Mouse (Mus musculus) CH12.LX (cell line): ENCODE data around the gene Col7a1. TPM values are rescaled to one million over a fixed set of nuclear protein-coding genes. Genes with fewer than 3 reads are reported as not detected.

ENCODE experiments used
- DNase-seq: peaks from one replicate; pipeline ENCODE4 v3.0.0-alpha.2; 2013; ENCODE audit errors: extremely low read depth
- H3K27ac ChIP-seq: 2 replicates; pipeline ENCODE4 v1.5.1; 2012; ENCODE audit warnings: low read depth, mild to moderate bottlenecking, control low read depth, moderate library complexity; ENCODE audit not compliant: insufficient read depth
- H3K27me3 ChIP-seq: replicated peaks from 2 replicates; pipeline ENCODE3; 2012; ENCODE audit warnings: inconsistent platforms
- H3K36me3 ChIP-seq, 2 experiments: replicated peaks in 1 of 2; 2 replicates each; pipeline versions ENCODE3 to v1.6.1; 2012; ENCODE audit warnings: inconsistent platforms in 1 of 2, low read length in 1 of 2, mild to moderate bottlenecking in 1 of 2, mixed read lengths in 1 of 2, moderate library complexity in 1 of 2; ENCODE audit not compliant: control insufficient read depth in 1 of 2, insufficient read depth in 1 of 2
- H3K4me1 ChIP-seq, 2 experiments: 2 replicates each; pipeline ENCODE4 v1.6.1; 2012; ENCODE audit warnings: inconsistent platforms in 1 of 2, moderate library complexity in 1 of 2; ENCODE audit not compliant: insufficient read depth in 2 of 2, control insufficient read depth in 1 of 2
- H3K4me2 ChIP-seq: 2 replicates; pipeline ENCODE4 v1.6.1; 2012; ENCODE audit warnings: low read depth, mild to moderate bottlenecking, control low read depth; ENCODE audit not compliant: poor library complexity, insufficient read depth, severe bottlenecking
- H3K4me3 ChIP-seq, 3 experiments: fragments of 150-350 bp in 1 of 3; sonication (generic) in 1 of 3; replicated peaks in 1 of 3; 2 replicates each; pipeline versions ENCODE3 to v1.5.1; 2011 to 2012; ENCODE audit warnings: low read depth in 2 of 3, low read length in 2 of 3, mild to moderate bottlenecking in 2 of 3, moderate library complexity in 2 of 3, control low read depth in 1 of 3, improper control_type of control experiment in 1 of 3, inconsistent platforms in 1 of 3, mixed read lengths in 1 of 3; ENCODE audit not compliant: poor library complexity in 1 of 3
- H3K79me2 ChIP-seq: replicated peaks from 2 replicates; pipeline ENCODE4 v1.6.1; 2012; ENCODE audit warnings: mild to moderate bottlenecking, moderate library complexity; ENCODE audit not compliant: control insufficient read depth, poor library complexity, insufficient read depth, severe bottlenecking; ENCODE audit errors: extremely low read depth
- H3K9ac ChIP-seq: 2 replicates; pipeline ENCODE4 v1.6.1; 2012; ENCODE audit warnings: low read depth, mild to moderate bottlenecking, control low read depth, moderate library complexity; ENCODE audit not compliant: insufficient read depth
- H3K9me3 ChIP-seq: replicated peaks from 2 replicates; pipeline ENCODE3; 2012; ENCODE audit warnings: low read length, inconsistent platforms, mixed read lengths
- BHLHE40 ChIP-seq: IDR thresholded peaks from 2 replicates; pipeline ENCODE4 v1.6.1; 2011; ENCODE audit warnings: mild to moderate bottlenecking, low read depth, low read length, improper control_type of control experiment
- EP300 ChIP-seq: IDR thresholded peaks from 2 replicates; pipeline ENCODE4 v1.6.1; 2011; ENCODE audit warnings: low read length, improper control_type of control experiment
- ETS1 ChIP-seq: conservative IDR thresholded peaks from 2 replicates; pipeline ENCODE4 v1.6.1; 2012; ENCODE audit warnings: low read depth, mild to moderate bottlenecking, inconsistent platforms, low read length, improper control_type of control experiment, moderate library complexity
- GABPA ChIP-seq: IDR thresholded peaks from 2 replicates; pipeline ENCODE4 v1.6.1; 2012; ENCODE audit warnings: low read depth, low read length, improper control_type of control experiment, inconsistent platforms; ENCODE audit not compliant: insufficient replicate concordance
- IRF4 ChIP-seq: IDR thresholded peaks from 2 replicates; pipeline ENCODE4 v1.6.1; 2014; ENCODE audit warnings: low read depth, mild to moderate bottlenecking, inconsistent platforms, low read length, improper control_type of control experiment
- JUN ChIP-seq: IDR thresholded peaks from 2 replicates; pipeline ENCODE4 v1.6.1; 2011; ENCODE audit warnings: low read depth, mild to moderate bottlenecking, low read length, improper control_type of control experiment, moderate library complexity; ENCODE audit not compliant: insufficient read depth
- JUND ChIP-seq: conservative IDR thresholded peaks from 2 replicates; pipeline ENCODE4 v1.6.1; 2011; ENCODE audit warnings: low read depth, low read length, improper control_type of control experiment
- KAT2A ChIP-seq: IDR thresholded peaks from 2 replicates; pipeline ENCODE4 v1.6.1; 2012; ENCODE audit warnings: low read length, improper control_type of control experiment, inconsistent platforms; ENCODE audit not compliant: insufficient replicate concordance
- MAX ChIP-seq: IDR thresholded peaks from 2 replicates; pipeline ENCODE4 v1.6.1; 2011; ENCODE audit warnings: low read length, improper control_type of control experiment
- MAZ ChIP-seq: IDR thresholded peaks from 2 replicates; pipeline ENCODE4 v1.6.1; 2012; ENCODE audit warnings: low read depth, mild to moderate bottlenecking, inconsistent platforms, low read length, improper control_type of control experiment, moderate library complexity
- MYC ChIP-seq: IDR thresholded peaks from 2 replicates; pipeline ENCODE4 v1.6.1; 2011; ENCODE audit warnings: low read depth, mild to moderate bottlenecking, improper control_type of control experiment, low read length
- NELFE ChIP-seq: IDR thresholded peaks from 2 replicates; pipeline ENCODE4 v1.6.1; 2011; ENCODE audit warnings: low read depth, low read length, improper control_type of control experiment
- NRF1 ChIP-seq: IDR thresholded peaks from 2 replicates; pipeline ENCODE4 v1.6.1; 2014; ENCODE audit warnings: low read depth, mild to moderate bottlenecking, inconsistent platforms, low read length, improper control_type of control experiment, moderate library complexity
- PAX5 ChIP-seq: IDR thresholded peaks from 2 replicates; pipeline ENCODE4 v1.6.1; 2012; ENCODE audit warnings: low read length, inconsistent platforms, mixed read lengths
- POLR2A ChIP-seq: IDR thresholded peaks from 2 replicates; pipeline ENCODE4 v1.6.1; 2011; ENCODE audit warnings: low read depth, mild to moderate bottlenecking, improper control_type of control experiment, low read length
- POLR2AphosphoS2 ChIP-seq: IDR thresholded peaks from 2 replicates; pipeline ENCODE4 v1.6.1; 2011; ENCODE audit warnings: low read depth, low read length, improper control_type of control experiment
- RAD21 ChIP-seq: IDR thresholded peaks from 2 replicates; pipeline ENCODE4 v1.6.1; 2011; ENCODE audit warnings: low read depth, mild to moderate bottlenecking, low read length, improper control_type of control experiment, moderate library complexity
- SIN3A ChIP-seq: IDR thresholded peaks from 2 replicates; pipeline ENCODE4 v1.6.1; 2012; ENCODE audit warnings: low read length, improper control_type of control experiment, inconsistent platforms
- TBP ChIP-seq: conservative IDR thresholded peaks from 2 replicates; pipeline ENCODE4 v1.6.1; 2011; ENCODE audit warnings: low read depth, low read length, improper control_type of control experiment
- dilution Hi-C: fragments of 300-500 bp; cut with MboI; formaldehyde crosslinking; loops from 2 replicates; pipeline ENCODE4 v1.14.3; 2020; ENCODE audit warnings: low sequenced_read_pairs; ENCODE audit not compliant: extremely low pct_unique_long_range_greater_than_20kb, extremely low pct_ligation_motif_present
- in situ Hi-C: fragments of 300-500 bp; cut with MboI; formaldehyde crosslinking; loops from 3 replicates; pipeline ENCODE4 v1.14.3; 2019; ENCODE audit warnings: low sequenced_read_pairs, low pct_ligation_motif_present, low pct_unique_long_range_greater_than_20kb, mixed read lengths
- polyA plus RNA-seq: library from polyadenylated mRNA; unstranded; fragments of >175 nt; gene quantifications from 2 replicates; pipeline ENCODE4 v1.2.1, GENCODE M21; 2012; ENCODE audit warnings: low read depth; ENCODE audit not compliant: insufficient read length
- total RNA-seq, 2 experiments: library from RNA; depleted of rRNA; stranded (reverse); fragments of 300-350 nt in 1 of 2; fragments of >200 nt in 1 of 2; gene quantifications; 2 replicates each; pipeline ENCODE4 v1.2.3; 2012 to 2014

Gene Col7a1
- total and polyA plus RNA-seq, 3 experiments, result 0.31 to 2.0 (median 0.98) TPM

DNA sequence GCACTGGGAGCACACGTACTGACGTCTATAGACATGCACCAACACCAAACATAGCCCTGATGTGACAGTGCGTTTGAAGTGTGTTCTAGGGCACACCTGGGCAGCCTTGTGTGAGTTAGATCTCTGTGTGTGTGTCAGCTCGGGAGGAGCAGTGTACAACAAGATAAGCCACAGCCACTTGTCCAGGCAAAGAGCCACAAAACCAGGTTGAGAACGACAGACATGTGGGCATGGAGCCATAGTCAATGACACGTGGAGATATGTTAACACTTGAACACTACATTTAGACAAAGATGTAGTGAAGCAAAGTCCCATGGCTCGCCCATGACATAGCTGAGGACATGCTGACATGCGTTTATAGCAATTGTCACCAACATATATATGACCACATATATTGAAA lies 17.2 kb downstream of the Col7a1 start:
- no peaks in the 10 kb centered on the region for H3K4me1 ChIP-seq
- H3K36me3 ChIP-seq, result peaks cover 0 to 39% of the 10 kb centered on the region in 2 experiments
- DNase-seq, result no peak
- dilution Hi-C loops (no loop called here), in situ Hi-C loops (no loop called here)
- H3K4me3 ChIP-seq, result no peak overlapping the region
- no peaks in the 10 kb centered on the region for H3K79me2 ChIP-seq
- TF ChIP-seq EP300, result no peak
- no peak for TF ChIP-seq GABPA
- TF ChIP-seq TBP, result no peak
- no peak for TF ChIP-seq POLR2AphosphoS2
- no peak for TF ChIP-seq SIN3A
- no peak for TF ChIP-seq MAZ
- no peak for TF ChIP-seq MYC
- TF ChIP-seq PAX5, result no peak
- TF ChIP-seq IRF4, result no peak
- no peak for TF ChIP-seq ETS1
- no peak for TF ChIP-seq NELFE
- TF ChIP-seq BHLHE40, result no peak
- TF ChIP-seq NRF1, result no peak
- no peak for TF ChIP-seq JUN
- TF ChIP-seq POLR2A, result no peak
- no peak overlapping the region for H3K9ac ChIP-seq
- H3K9me3 ChIP-seq, result no peaks in the 10 kb centered on the region
- no peaks in the 10 kb centered on the region for H3K27me3 ChIP-seq
- no peak overlapping the region for H3K27ac ChIP-seq
- no peak overlapping the region for H3K4me2 ChIP-seq

DNA sequence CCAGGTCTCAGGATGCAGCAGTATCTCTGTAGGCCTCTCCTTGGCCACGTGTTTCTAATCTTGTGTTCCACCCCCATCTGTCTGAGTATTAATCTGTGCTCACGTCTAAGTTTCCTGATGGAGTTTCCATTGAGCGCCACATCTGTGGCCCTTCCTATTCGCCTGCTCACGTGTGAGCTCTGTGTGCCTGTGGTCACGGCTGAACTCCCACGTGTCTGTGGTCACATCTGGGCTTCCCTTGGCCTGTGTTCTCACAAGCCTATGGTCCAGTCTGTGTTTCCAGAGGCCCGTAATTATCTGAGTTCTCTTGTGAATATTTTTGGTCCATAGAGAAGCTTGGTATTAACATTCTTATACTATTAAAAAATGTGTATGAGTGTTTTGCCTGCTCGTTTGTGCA lies 23.1 kb downstream of the Col7a1 start:
- Histone ChIP-seq H3K4me1 (peaks cover 3 to 20% of the 10 kb centered on the region in 2 experiments; a peak in 3 of 4 replicates), H3K27me3 (no peaks in the 10 kb centered on the region), H3K9me3 (no peaks in the 10 kb centered on the region), H3K4me3 (no peak overlapping the region), H3K9ac (no peak overlapping the region), H3K79me2 (no peaks in the 10 kb centered on the region), H3K36me3 (peaks cover 0 to 23% of the 10 kb centered on the region in 2 experiments), H3K27ac (no peak overlapping the region), H3K4me2 (no peak overlapping the region)
- dilution Hi-C loops (no loop called here), in situ Hi-C loops (no loop called here)
- DNase-seq, result peak; percentile 33
- no peak for TF ChIP-seq JUND
- peak; percentile 44; the same call in 1 of the 2 replicates for TF ChIP-seq ETS1
- no peak for TF ChIP-seq GABPA
- TF ChIP-seq BHLHE40, result peak; percentile 97
- TF ChIP-seq PAX5, result no peak
- TF ChIP-seq MAX, result peak; percentile 31; the same call in 1 of the 2 replicates

DNA sequence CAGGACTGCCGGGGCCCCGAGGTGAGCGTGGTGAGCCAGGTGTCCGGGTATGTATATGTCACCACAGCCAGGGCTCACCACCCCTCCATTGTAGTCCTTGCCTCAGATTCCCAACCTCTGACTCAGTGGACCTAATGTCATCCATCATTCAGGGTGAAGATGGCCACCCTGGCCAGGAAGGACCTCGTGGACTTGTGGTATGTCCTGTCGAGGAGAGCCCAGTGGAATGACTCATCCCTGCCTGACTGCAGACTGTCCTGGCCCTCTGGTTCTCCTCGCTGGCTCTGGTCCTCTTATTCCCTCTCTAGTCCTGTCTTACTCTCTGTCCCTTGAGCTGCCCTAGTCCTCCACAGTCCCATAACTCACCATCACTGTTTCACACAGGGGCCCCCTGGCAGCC lies 24.6 kb downstream of the Col7a1 start:
- H3K4me3 ChIP-seq, result no peak overlapping the region
- TF ChIP-seq RAD21, result no peak
- no peak for TF ChIP-seq KAT2A
- no peak for TF ChIP-seq IRF4
- no peak for TF ChIP-seq ETS1
- in situ Hi-C loops, result no loop called here
- H3K27ac ChIP-seq, result no peak overlapping the region
- dilution Hi-C loops, result no loop called here
- no peak for DNase-seq
- peaks cover 3 to 30% of the 10 kb centered on the region in 2 experiments; a peak in 3 of 4 replicates for H3K4me1 ChIP-seq
- no peaks in the 10 kb centered on the region for H3K27me3 ChIP-seq
- H3K9ac ChIP-seq, result no peak overlapping the region
- no peaks in the 10 kb centered on the region for H3K9me3 ChIP-seq
- H3K4me2 ChIP-seq, result no peak overlapping the region
- no peaks in the 10 kb centered on the region for H3K79me2 ChIP-seq
- peaks cover 0 to 16% of the 10 kb centered on the region in 2 experiments for H3K36me3 ChIP-seq
